Mouse (Mus musculus) B cell, adult 67 days (primary cell): ENCODE data around the gene Olfr705. TPM values are rescaled to one million over a fixed set of nuclear protein-coding genes. Genes with fewer than 3 reads are reported as not detected.

Experiments used
- total RNA-seq, 2 experiments: library from RNA; stranded (reverse); gene quantifications; 4 replicates each; pipeline ENCODE4 v1.2.4; 2023

The Olfr705 gene
- total RNA-seq = not detected

DNA sequence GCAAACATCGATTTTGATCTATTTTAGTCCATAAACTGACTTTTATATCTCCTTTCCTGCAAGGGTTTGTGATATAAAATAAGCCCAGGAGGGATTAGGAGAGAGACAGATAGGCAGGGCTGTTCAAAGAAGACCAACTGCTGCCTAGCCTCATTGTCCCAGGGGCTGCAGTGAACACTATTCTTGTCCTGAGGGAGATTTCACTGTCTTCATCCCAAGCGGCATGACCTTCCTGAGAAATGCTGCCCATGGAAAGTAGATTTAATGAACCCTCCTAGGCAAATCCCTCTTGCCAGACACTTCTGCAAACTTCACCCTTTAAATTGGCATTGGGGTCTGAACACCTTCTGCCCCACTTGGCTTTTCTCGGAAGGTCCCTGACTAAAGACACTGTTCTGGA, at the start of gene Olfr705:
Gene Olfr705, minus strand, starts transcription at position 101 of the 400 bp plus-strand sequence.

GRCm38 (mm10) chr7:106907676-106908075, 31.0 kb upstream of the Olfr705 start, which contains the start of gene Olfr1532-ps1:
Gene Olfr1532-ps1, plus strand, starts transcription at chr7:106908001.

GRCm38 (mm10) chr7:106901141-106901540, 24.4 kb upstream of the Olfr705 start, which contains the start of gene Olfr707:
Gene Olfr707, minus strand, starts transcription at chr7:106901241.

GRCm38 (mm10) chr7:106888062-106888461, 11.4 kb upstream of the Olfr705 start, which contains the start of gene Olfr706:
Gene Olfr706, minus strand, starts transcription at chr7:106888162.

GRCm38 (mm10) chr7:106862885-106863284, 13.8 kb downstream of the Olfr705 start, which contains the start of gene Olfr704:
Gene Olfr704, plus strand, starts transcription at chr7:106863185.

GRCm38 (mm10) chr7:106843060-106843459, 33.6 kb downstream of the Olfr705 start, which contains the start of gene Olfr703:
Gene Olfr703, plus strand, starts transcription at chr7:106843360.

GRCm38 (mm10) chr7:106833793-106834192, 42.9 kb downstream of the Olfr705 start, which contains the start of gene Olfr702:
Gene Olfr702, minus strand, starts transcription at chr7:106833893.

Other genes starting within 250 kb of the Olfr705 start
- not detected for gene Olfr693, start 196.3 kb downstream of the Olfr705 start, total RNA-seq
- gene Olfr694, start 185.1 kb downstream of the Olfr705 start, total RNA-seq = not detected
- not detected for gene Olfr695, start 160.5 kb downstream of the Olfr705 start, total RNA-seq
- not detected for gene Olfr697, start 134.4 kb downstream of the Olfr705 start, total RNA-seq
- gene Olfr698, start 121.5 kb downstream of the Olfr705 start, total RNA-seq = not detected
- gene Olfr699, start 83.7 kb downstream of the Olfr705 start, total RNA-seq = not detected
- gene Olfr700, start 68.1 kb downstream of the Olfr705 start, total RNA-seq = not detected
- gene Olfr701, start 62.8 kb downstream of the Olfr705 start, total RNA-seq = not detected
- gene Olfr702, start 43.0 kb downstream of the Olfr705 start, total RNA-seq = not detected
- not detected for gene Olfr703, start 33.5 kb downstream of the Olfr705 start, total RNA-seq
- gene Olfr704, start 13.7 kb downstream of the Olfr705 start, total RNA-seq = not detected
- not detected for gene Olfr706, start 11.3 kb upstream of the Olfr705 start, total RNA-seq
- gene Olfr707, start 24.4 kb upstream of the Olfr705 start, total RNA-seq = not detected
- not detected for gene Olfr1532-ps1, start 31.1 kb upstream of the Olfr705 start, total RNA-seq
- under 1 TPM; 0.15 to 0.18 TPM for gene Olfr709-ps1, start 55.3 kb upstream of the Olfr705 start, total RNA-seq
- not detected for gene Olfr710, start 71.4 kb upstream of the Olfr705 start, total RNA-seq
- gene Olfr6, start 87.0 kb upstream of the Olfr705 start, total RNA-seq = not detected
- not detected for gene Olfr711, start 98.6 kb upstream of the Olfr705 start, total RNA-seq
- not detected for gene Olfr2, start 129.2 kb upstream of the Olfr705 start, total RNA-seq
- not detected for gene Olfr713, start 154.3 kb upstream of the Olfr705 start, total RNA-seq
- gene Olfr714, start 194.1 kb upstream of the Olfr705 start, total RNA-seq = not detected
- gene Olfr17, start 216.3 kb upstream of the Olfr705 start, total RNA-seq = not detected
- not detected for gene Olfr715b, start 233.5 kb upstream of the Olfr705 start, total RNA-seq